Mouse (Mus musculus): ENCODE data around the gene Kmt2c. TPM values are rescaled to one million over a fixed set of nuclear protein-coding genes. Genes with fewer than 3 reads are reported as not detected.

The Kmt2c gene
- polyA plus RNA-seq, 1 experiment from 2014 or later = 11.3 TPM

Other genes starting within 250 kb of the Kmt2c start
- not detected in 2 replicates for gene Cct8l1, start 17.3 kb upstream of the Kmt2c start, polyA plus RNA-seq (2015; fragmentation: Nextera tagmentation; extraction: Ambion mirVana)
- gene Xrcc2, start 207.0 kb upstream of the Kmt2c start, polyA plus RNA-seq (2015; fragmentation: Nextera tagmentation; extraction: Ambion mirVana) = 9.6 and 10.4 TPM in 2 replicates